Mouse (Mus musculus) limb, embryonic 11.5 days (tissue): ENCODE data around the gene Txlnb. TPM values are rescaled to one million over a fixed set of nuclear protein-coding genes. Genes with fewer than 3 reads are reported as not detected.
"Not testable (repeated sequence)": the region's sequence is repeated elsewhere in the genome, so short reads cannot be mapped to it uniquely, and the experiment has no call there.

Source experiments
- ATAC-seq: fragments of 200-750 bp; cut with Nextera tagmentation; 2 replicates; pipeline ENCODE4 v1.8.0; 2017; ENCODE audit warnings: low read depth; ENCODE audit not compliant: insufficient number of reproducible peaks, low FRiP score, low TSS enrichment
- DNase-seq: peaks from one replicate; pipeline ENCODE4 v3.0.0-alpha.2; 2015; ENCODE audit warnings: low spot score
- H3K27ac ChIP-seq: fragments of 300-500 bp; sonication (generic); replicated peaks from 2 replicates; pipeline ENCODE4 v1.5.1; 2014; ENCODE audit warnings: low read depth, mild to moderate bottlenecking, low read length
- H3K27me3 ChIP-seq: fragments of 300-500 bp; sonication (generic); 2 replicates; pipeline ENCODE4 v1.6.1; 2014; ENCODE audit warnings: mild to moderate bottlenecking, low read length, mixed read lengths; ENCODE audit not compliant: control insufficient read depth, insufficient read depth
- H3K36me3 ChIP-seq: fragments of 300-500 bp; sonication (generic); 2 replicates; pipeline ENCODE4 v1.6.1; 2014; ENCODE audit warnings: mild to moderate bottlenecking, low read length, moderate library complexity, mixed read lengths; ENCODE audit not compliant: control insufficient read depth, insufficient read depth
- H3K4me1 ChIP-seq: fragments of 300-500 bp; sonication (generic); 2 replicates; pipeline ENCODE4 v1.6.1; 2014; ENCODE audit warnings: low read length, mixed read lengths; ENCODE audit not compliant: control insufficient read depth, insufficient read depth
- H3K4me2 ChIP-seq: fragments of 300-500 bp; sonication (generic); 2 replicates; pipeline ENCODE4 v1.6.1; 2014; ENCODE audit warnings: low read depth, mild to moderate bottlenecking, moderate library complexity; ENCODE audit not compliant: severe bottlenecking
- H3K4me3 ChIP-seq: fragments of 300-500 bp; sonication (generic); 2 replicates; pipeline ENCODE4 v1.5.1; 2014; ENCODE audit warnings: low read depth, low read length
- H3K9ac ChIP-seq: fragments of 300-500 bp; sonication (generic); 2 replicates; pipeline ENCODE4 v1.6.1; 2014; ENCODE audit warnings: mild to moderate bottlenecking, low read length
- H3K9me3 ChIP-seq: fragments of 300-500 bp; sonication (generic); 2 replicates; pipeline ENCODE4 v1.6.1; 2016; ENCODE audit warnings: low read length; ENCODE audit not compliant: control insufficient read depth
- WGBS: fragments of 180-500 bp; shearing (Covaris S2); extraction: QIAGEN DNeasy Blood & Tissue Kit; methylation state at CpG from one replicate; pipeline ENCODE4 v1.1.7; 2014; 5-methylcytosine and 5-hydroxymethylcytosine counted together
- polyA plus RNA-seq: library from polyadenylated mRNA; unstranded; fragments of >200 nt; fragmentation: Nextera tagmentation; extraction: Ambion mirVana; gene quantifications from 2 replicates; pipeline ENCODE4 v1.2.1, GENCODE M21; 2014

Txlnb gene
- polyA plus RNA-seq, 1 experiment from 2014 or later = 1.1 TPM

DNA sequence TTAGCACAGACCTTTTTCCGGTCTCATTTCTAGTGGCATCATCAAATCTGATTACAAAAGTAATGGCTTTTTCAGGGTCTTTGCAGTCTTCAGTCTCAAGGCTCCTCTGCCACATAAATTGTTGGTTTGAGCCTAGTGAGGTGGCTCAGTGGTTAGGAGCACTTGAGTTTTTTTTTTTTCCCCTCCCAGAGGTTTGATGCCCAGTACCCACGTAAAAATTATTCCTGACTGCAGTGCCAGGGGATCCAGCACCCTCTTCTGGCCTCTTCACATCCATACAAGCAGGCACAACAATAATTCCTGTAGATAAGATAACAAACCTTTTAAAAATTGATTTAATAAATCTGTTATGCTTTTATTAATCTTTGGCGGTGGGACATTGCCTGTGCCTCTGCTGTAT, 21.7 kb upstream of the Txlnb start:
- Histone ChIP-seq H3K4me1 (no peaks in the 10 kb centered on the region), H3K36me3 (no peaks in the 10 kb centered on the region), H3K9ac (no peak overlapping the region), H3K4me2 (no peak overlapping the region), H3K9me3 (no peaks in the 10 kb centered on the region), H3K4me3 (no peak overlapping the region), H3K27me3 (no peaks in the 10 kb centered on the region), H3K27ac (no peak overlapping the region)
- ATAC-seq = no peak
- no peak for DNase-seq
- WGBS = 82% methylated on average over 3 of the region's 3 CpGs

DNA sequence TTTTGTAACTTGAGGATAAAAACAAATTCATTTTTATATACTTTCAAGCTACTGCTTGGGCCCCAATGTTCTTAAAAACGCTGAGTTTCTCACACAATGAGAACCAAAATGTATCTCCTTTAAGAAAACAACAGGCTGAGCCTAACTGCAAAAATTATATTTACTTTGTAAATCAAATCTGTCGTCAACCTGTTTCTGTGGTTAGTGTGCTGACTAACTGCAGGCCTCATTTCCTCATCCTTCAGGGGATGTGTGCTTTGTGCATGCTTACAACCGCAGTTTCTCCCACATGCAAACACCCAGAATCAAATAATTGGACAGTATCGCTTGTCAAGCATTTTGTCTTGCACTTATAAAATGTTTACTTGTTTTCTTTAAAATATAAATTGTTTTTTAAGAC, 20.9 kb upstream of the Txlnb start:
- H3K27me3 ChIP-seq = no peaks in the 10 kb centered on the region
- no peak overlapping the region for H3K9ac ChIP-seq
- ATAC-seq (no peak), DNase-seq (no peak)
- H3K36me3 ChIP-seq = no peaks in the 10 kb centered on the region
- no peaks in the 10 kb centered on the region for H3K4me1 ChIP-seq
- H3K27ac ChIP-seq = no peak overlapping the region
- no peaks in the 10 kb centered on the region for H3K9me3 ChIP-seq
- no peak overlapping the region for H3K4me3 ChIP-seq
- no peak overlapping the region for H3K4me2 ChIP-seq
- WGBS = 75% methylated on average over 4 of the region's 4 CpGs

DNA sequence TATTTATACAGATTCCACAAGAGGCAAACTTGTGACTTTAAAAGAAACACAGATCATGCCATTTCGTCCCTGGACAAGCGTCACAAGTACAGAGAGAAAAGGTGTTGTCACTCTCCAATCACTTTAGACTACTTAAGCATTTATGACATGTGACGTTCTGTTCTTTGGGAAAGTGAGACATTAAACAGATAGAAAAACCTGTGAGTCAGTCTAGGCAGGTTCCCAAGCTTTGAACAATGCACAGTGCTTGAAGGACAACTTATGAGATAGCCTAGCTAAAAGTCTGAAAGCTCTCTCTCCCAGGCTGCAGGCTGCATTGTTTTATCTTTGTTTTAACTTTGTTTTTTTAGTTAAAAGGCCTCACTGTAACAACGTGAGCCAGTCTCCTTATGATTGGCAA, 19.3 kb upstream of the Txlnb start:
- H3K9me3 ChIP-seq, H3K9ac ChIP-seq, H3K36me3 ChIP-seq, DNase-seq, H3K27ac ChIP-seq, H3K27me3 ChIP-seq, H3K4me3 ChIP-seq, ATAC-seq, H3K4me2 ChIP-seq, H3K4me1 ChIP-seq: not testable (repeated sequence)
- WGBS = 83% methylated on average over 4 of the region's 4 CpGs

DNA sequence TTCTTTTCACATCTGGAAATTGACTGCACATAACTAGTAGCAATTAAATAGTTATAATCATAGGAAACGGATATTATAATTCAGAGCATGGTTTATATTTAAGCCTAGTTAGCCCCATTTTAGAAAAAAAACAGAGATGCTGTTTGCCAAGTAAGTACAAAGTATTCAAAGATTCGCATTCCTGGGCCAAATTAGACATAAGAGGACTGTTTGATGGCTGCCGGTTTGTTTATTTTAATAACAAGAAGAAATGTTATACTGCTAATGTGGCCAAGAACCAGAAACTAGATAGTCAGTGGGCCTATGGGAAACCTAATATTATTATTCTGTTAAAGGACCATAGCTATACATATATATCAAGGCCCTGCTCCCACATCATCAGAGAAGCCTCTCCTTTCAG, 9.3 kb upstream of the Txlnb start:
- DNase-seq (no peak), ATAC-seq (no peak)
- 88% methylated on average over 3 of the region's 3 CpGs for WGBS

DNA sequence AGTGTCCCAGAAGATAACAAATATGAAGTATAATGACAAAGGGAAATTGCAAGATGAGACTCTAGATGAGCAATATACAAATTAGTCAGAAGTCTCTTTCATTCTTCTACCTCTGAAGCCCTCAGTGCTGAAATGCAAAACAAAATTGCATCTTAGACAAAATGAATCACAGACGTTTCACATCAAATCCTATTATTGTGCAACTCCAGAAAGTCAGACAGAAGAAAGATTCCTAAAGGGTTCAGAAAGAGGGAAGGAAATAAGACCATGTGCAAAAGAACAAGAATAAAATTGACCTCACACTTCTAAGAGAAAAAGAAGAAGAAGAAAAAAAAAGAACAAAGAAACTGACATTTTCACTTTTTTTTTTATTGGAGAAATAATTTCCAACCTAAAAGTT, 8.1 kb upstream of the Txlnb start:
- 83% methylated on average over 1 of the region's 1 CpGs for WGBS
- H3K27ac ChIP-seq = no peak overlapping the region
- no peaks in the 10 kb centered on the region for H3K27me3 ChIP-seq
- H3K36me3 ChIP-seq = no peaks in the 10 kb centered on the region
- no peaks in the 10 kb centered on the region for H3K4me1 ChIP-seq
- ATAC-seq (no peak), DNase-seq (no peak)
- H3K9me3 ChIP-seq = no peaks in the 10 kb centered on the region
- no peak overlapping the region for H3K4me2 ChIP-seq
- H3K9ac ChIP-seq = no peak overlapping the region
- H3K4me3 ChIP-seq = no peak overlapping the region

More for the DNA sequence above, 9.3 kb upstream of the Txlnb start:
- H3K36me3 ChIP-seq = no peaks in the 10 kb centered on the region
- no peak overlapping the region for H3K4me3 ChIP-seq
- no peak overlapping the region for H3K4me2 ChIP-seq
- H3K9me3 ChIP-seq = no peaks in the 10 kb centered on the region
- no peaks in the 10 kb centered on the region for H3K4me1 ChIP-seq
- no peak overlapping the region for H3K27ac ChIP-seq
- no peaks in the 10 kb centered on the region for H3K27me3 ChIP-seq
- H3K9ac ChIP-seq = no peak overlapping the region

DNA sequence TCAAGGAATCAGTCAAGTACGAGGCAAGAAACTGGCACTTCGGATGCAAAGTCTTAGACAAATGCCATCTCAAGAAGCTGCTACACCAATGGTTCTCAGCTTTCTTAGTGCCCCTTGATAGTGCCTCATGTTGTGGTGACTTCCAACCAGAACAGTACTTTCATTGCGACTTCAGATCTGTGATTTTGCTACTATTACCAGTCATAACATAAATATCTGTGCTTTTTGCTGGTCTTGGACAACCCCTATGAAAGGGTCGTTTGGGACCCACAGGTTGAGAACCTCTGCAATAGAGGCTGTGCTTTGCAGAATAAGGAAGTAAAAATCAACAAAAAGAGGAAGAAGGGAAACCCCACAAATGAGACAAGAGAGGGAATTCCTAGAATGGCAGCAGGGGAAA, 7.7 kb upstream of the Txlnb start:
- no peak overlapping the region for H3K4me2 ChIP-seq
- H3K36me3 ChIP-seq = no peaks in the 10 kb centered on the region
- H3K27ac ChIP-seq = no peak overlapping the region
- no peaks in the 10 kb centered on the region for H3K9me3 ChIP-seq
- no peaks in the 10 kb centered on the region for H3K27me3 ChIP-seq
- ATAC-seq = no peak
- no peaks in the 10 kb centered on the region for H3K4me1 ChIP-seq
- no peak for DNase-seq
- 90% methylated on average over 4 of the region's 4 CpGs for WGBS
- no peak overlapping the region for H3K4me3 ChIP-seq
- no peak overlapping the region for H3K9ac ChIP-seq

DNA sequence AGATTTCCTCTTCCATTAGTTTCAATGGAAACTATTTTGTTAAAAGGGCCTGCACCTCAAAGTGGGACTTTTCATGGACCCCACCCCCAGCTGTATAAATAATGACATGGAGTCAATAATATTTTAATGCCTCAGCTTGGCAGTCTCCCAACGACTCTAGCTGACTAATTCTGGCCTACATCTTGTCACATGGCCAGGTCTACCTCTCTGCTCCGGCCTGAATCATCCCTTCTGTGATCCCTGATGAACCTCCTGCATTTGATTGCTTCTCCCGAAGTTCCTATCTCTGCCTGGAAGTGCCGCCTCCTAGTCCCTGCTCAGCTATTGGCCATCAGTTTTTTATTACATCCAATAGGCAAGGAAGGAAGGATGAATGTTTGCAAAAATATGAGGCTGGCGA, 2.1 kb upstream of the Txlnb start:
- Histone ChIP-seq H3K9me3 (no peaks in the 10 kb centered on the region), H3K9ac (no peak overlapping the region), H3K36me3 (no peaks in the 10 kb centered on the region), H3K4me1 (peaks cover 4% of the 10 kb centered on the region; the same call in 1 of the 2 replicates), H3K27ac (no peak overlapping the region), H3K27me3 (no peaks in the 10 kb centered on the region), H3K4me2 (no peak overlapping the region), H3K4me3 (no peak overlapping the region)
- WGBS = 80% methylated on average over 5 of the region's 5 CpGs
- ATAC-seq = no peak
- no peak for DNase-seq

DNA sequence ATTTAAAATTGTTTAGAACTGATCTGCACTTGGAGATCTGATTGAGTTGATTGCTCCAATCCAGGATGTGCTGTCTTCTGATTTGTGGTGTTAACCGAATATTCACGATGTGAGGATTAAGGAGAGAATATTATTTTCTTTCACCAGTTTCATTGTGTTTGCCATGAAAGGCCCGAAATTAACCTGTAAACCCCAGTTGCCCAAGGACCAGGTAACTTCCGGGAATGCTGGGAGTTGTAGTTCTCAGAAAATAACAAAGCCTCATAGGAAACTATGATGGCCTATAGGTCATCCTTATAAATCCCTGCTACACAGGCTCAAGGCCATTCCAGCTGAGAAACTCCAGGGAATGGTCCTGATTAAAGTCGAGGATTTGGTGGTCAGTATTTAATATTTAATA, 1.6 kb upstream of the Txlnb start:
- DNase-seq (no peak), ATAC-seq (no peak)
- Histone ChIP-seq H3K4me2 (no peak overlapping the region), H3K9me3 (no peaks in the 10 kb centered on the region), H3K4me3 (no peak overlapping the region), H3K4me1 (peaks cover 4% of the 10 kb centered on the region; the same call in 1 of the 2 replicates), H3K27ac (no peak overlapping the region), H3K9ac (no peak overlapping the region), H3K36me3 (no peaks in the 10 kb centered on the region), H3K27me3 (no peaks in the 10 kb centered on the region)
- WGBS = 90% methylated on average over 5 of the region's 5 CpGs

DNA sequence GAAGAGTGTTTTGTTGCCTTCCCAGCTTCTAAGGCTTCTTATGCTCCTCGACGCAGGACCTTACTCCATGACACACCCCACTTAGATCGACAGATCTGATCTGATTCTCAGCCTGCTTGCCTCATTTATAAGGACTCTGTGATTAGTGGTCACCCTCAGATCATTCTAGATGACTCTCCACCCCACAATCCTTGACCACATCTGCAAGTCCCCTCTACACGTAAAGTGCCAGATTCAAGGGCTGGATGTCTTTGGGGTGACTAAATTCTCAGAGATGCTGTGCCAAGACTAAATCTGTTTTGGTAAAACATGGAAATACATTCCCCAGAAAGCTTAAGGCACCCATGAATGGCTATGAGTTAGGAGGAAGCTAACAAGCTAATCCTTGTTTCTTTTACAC, 799 bp upstream of the Txlnb start:
- Histone ChIP-seq H3K4me1 (peaks cover 4% of the 10 kb centered on the region; the same call in 1 of the 2 replicates), H3K9ac (no peak overlapping the region), H3K4me2 (no peak overlapping the region), H3K4me3 (no peak overlapping the region), H3K9me3 (no peaks in the 10 kb centered on the region), H3K27ac (no peak overlapping the region), H3K27me3 (no peaks in the 10 kb centered on the region), H3K36me3 (no peaks in the 10 kb centered on the region)
- 89% methylated on average over 4 of the region's 4 CpGs for WGBS
- DNase-seq = no peak
- no peak for ATAC-seq
